Comparison of ENCODE assay signal across 26 mouse cellular contexts in genomic region chr2:45073025-45073424, GRCm38 (mm10). TPM values are rescaled to one million over a fixed set of nuclear protein-coding genes. Genes with fewer than 3 reads are reported as not detected.
DNase-seq lines count a peak whose midpoint lies in the region; ATAC-seq and TF ChIP-seq lines count a peak whose summit lies in the region.
"Had no signal": no experiment of that assay in that cellular context is flagged by ENCODE, and none has a peak within 500 bp of the region (broad histone marks: within the 10 kb centered on the region; RNA-seq: fewer than 3 reads in every experiment).

No protein-coding gene starts in this region.

- no peak for TF ChIP-seq CTCF in left cerebral cortex, adult 2 months (IDR thresholded peaks at IDR 0.05)
- no peak for TF ChIP-seq CTCF in midbrain, postnatal 0 days (IDR thresholded peaks at IDR 0.05)

- H3K4me3 ChIP-seq in forebrain, embryonic 15.5 days: no peak overlapping the region
- H3K4me3 ChIP-seq in forebrain, embryonic 16.5 days (replicated peaks; ENCODE audit: low read length): no peak overlapping the region
- H3K4me3 ChIP-seq in left cerebral cortex, adult 2 months: no peak overlapping the region
- no peak overlapping the region for H3K4me3 ChIP-seq in midbrain, embryonic 11.5 days (ENCODE audit: low read depth, low read length)
- H3K4me3 ChIP-seq in midbrain, postnatal 0 days (ENCODE audit: low read depth, low read length): no peak overlapping the region
- H3K4me3 ChIP-seq: embryonic facial prominence, embryonic 13.5 days; neural tube, embryonic 12.5 days had no signal

- no peaks in the 10 kb centered on the region for H3K9me3 ChIP-seq in forebrain, embryonic 15.5 days
- no peaks in the 10 kb centered on the region for H3K9me3 ChIP-seq in forebrain, embryonic 16.5 days (ENCODE audit: control insufficient read depth, low read length)
- H3K9me3 ChIP-seq in midbrain, embryonic 11.5 days (ENCODE audit: control insufficient read depth, low read length): no peaks in the 10 kb centered on the region
- H3K9me3 ChIP-seq in midbrain, postnatal 0 days (ENCODE audit: low read length): no peaks in the 10 kb centered on the region
- H3K9me3 ChIP-seq: embryonic facial prominence, embryonic 13.5 days; neural tube, embryonic 12.5 days had no signal

- H3K27ac ChIP-seq in forebrain, embryonic 15.5 days (replicated peaks): 0 out of 2 replicates have a peak overlapping the region, but pooled peaks have one; percentile 21
- no peak overlapping the region for H3K27ac ChIP-seq in forebrain, embryonic 16.5 days (ENCODE audit: low read length)
- peak overlapping the region; percentile 62 for H3K27ac ChIP-seq in left cerebral cortex, adult 2 months
- H3K27ac ChIP-seq in midbrain, embryonic 11.5 days (ENCODE audit: low read depth, low read length): no peak overlapping the region
- no peak overlapping the region for H3K27ac ChIP-seq in midbrain, postnatal 0 days (ENCODE audit: low read depth, low read length)
- H3K27ac ChIP-seq: embryonic facial prominence, embryonic 13.5 days; hindbrain, embryonic 14.5 days; liver, embryonic 14.5 days; neural tube, embryonic 12.5 days had no signal

- no peak for DNase-seq in left cerebral cortex, adult 2 months (ENCODE audit: extremely low spot score in 1 of 2, low spot score in 2 of 2)
- DNase-seq in left cerebral cortex, adult 8-10 months (ENCODE audit: low spot score in 2 of 2): no peak
- DNase-seq in midbrain, embryonic 11.5 days (ENCODE audit: low spot score, missing footprints): no peak
- DNase-seq in midbrain, postnatal 0 days (ENCODE audit: low spot score): no peak
- peak; percentile 68 for DNase-seq in retina, embryonic 14.5 days (ENCODE audit: low spot score)
- DNase-seq: adrenal gland, adult 2 months; adrenal gland, postnatal 36 days; cerebellum, adult 18-20 months; cerebellum, postnatal 10 days; gastrocnemius, postnatal 10 days; kidney, adult 11 months; kidney, postnatal 14 days; left cerebral cortex, postnatal 4 days; lung, adult 2 months; lung, postnatal 4 days; right cerebral cortex, postnatal 14 days had no signal

- intact Hi-C loops in left cerebral cortex, adult 2 months (cut with DNase I): no loop called here

- H3K4me2 ChIP-seq in forebrain, embryonic 15.5 days (replicated peaks): no peak overlapping the region
- H3K4me2 ChIP-seq in forebrain, embryonic 16.5 days (ENCODE audit: low read length): no peak overlapping the region
- H3K4me2 ChIP-seq in midbrain, embryonic 11.5 days: no peak overlapping the region
- no peak overlapping the region for H3K4me2 ChIP-seq in midbrain, postnatal 0 days (ENCODE audit: low read depth, low read length, poor library complexity, severe bottlenecking)
- H3K4me2 ChIP-seq: embryonic facial prominence, embryonic 13.5 days; hindbrain, embryonic 14.5 days; neural tube, embryonic 12.5 days had no signal

- 15% methylated on average over 6 of the region's 6 CpGs for WGBS in forebrain, embryonic 15.5 days
- WGBS in forebrain, embryonic 16.5 days: 11% methylated on average over 6 of the region's 6 CpGs
- 24% methylated on average over 6 of the region's 6 CpGs for WGBS in midbrain, embryonic 11.5 days
- 31% methylated on average over 6 of the region's 6 CpGs for WGBS in midbrain, postnatal 0 days

- H3K36me3 ChIP-seq in forebrain, embryonic 15.5 days: peaks cover 8% of the 10 kb centered on the region; the same call in 1 of the 2 replicates
- no peaks in the 10 kb centered on the region; the same call in 1 of the 2 replicates for H3K36me3 ChIP-seq in forebrain, embryonic 16.5 days (ENCODE audit: control insufficient read depth, insufficient read depth)
- no peaks in the 10 kb centered on the region for H3K36me3 ChIP-seq in midbrain, embryonic 11.5 days (ENCODE audit: control insufficient read depth, insufficient read depth, low read length)
- H3K36me3 ChIP-seq in midbrain, postnatal 0 days (ENCODE audit: insufficient read depth, low read length): no peaks in the 10 kb centered on the region
- H3K36me3 ChIP-seq: neural tube, embryonic 12.5 days had no signal

- no peak for ATAC-seq in forebrain, embryonic 15.5 days (replicated peaks)
- ATAC-seq in forebrain, embryonic 16.5 days: no peak
- peak; percentile 74 for ATAC-seq in midbrain, embryonic 11.5 days (ENCODE audit: low FRiP score)
- ATAC-seq in midbrain, postnatal 0 days (ENCODE audit: low FRiP score): no peak
- no peak for ATAC-seq in monocyte, adult 5-6 weeks (replicated peaks; ENCODE audit: insufficient number of reproducible peaks, low FRiP score, low TSS enrichment, poor library complexity, severe bottlenecking)
- ATAC-seq: activated CD4-positive, CD25-positive, alpha-beta regulatory T cell, adult 4 months; CD4-positive, CD25-positive, alpha-beta regulatory T cell, adult 4 months; inflammation-experienced regulatory T-cells, adult 6 months had no signal

- H3K4me1 ChIP-seq in forebrain, embryonic 15.5 days: peaks cover 47% of the 10 kb centered on the region
- peaks cover 28% of the 10 kb centered on the region for H3K4me1 ChIP-seq in forebrain, embryonic 16.5 days (replicated peaks; ENCODE audit: control insufficient read depth, insufficient read depth, low read length)
- peaks cover 32% of the 10 kb centered on the region for H3K4me1 ChIP-seq in midbrain, embryonic 11.5 days (ENCODE audit: control insufficient read depth, insufficient read depth, low read length)
- no peaks in the 10 kb centered on the region for H3K4me1 ChIP-seq in midbrain, postnatal 0 days (ENCODE audit: insufficient read depth, low read length)

- H3K9ac ChIP-seq in forebrain, embryonic 15.5 days (replicated peaks): no peak overlapping the region
- no peak overlapping the region for H3K9ac ChIP-seq in forebrain, embryonic 16.5 days (replicated peaks; ENCODE audit: low read depth, low read length)
- no peak overlapping the region for H3K9ac ChIP-seq in midbrain, embryonic 11.5 days (ENCODE audit: low read length)
- no peak overlapping the region for H3K9ac ChIP-seq in midbrain, postnatal 0 days (replicated peaks; ENCODE audit: low read length, poor library complexity, severe bottlenecking)
- H3K9ac ChIP-seq: embryonic facial prominence, embryonic 13.5 days; hindbrain, embryonic 14.5 days; liver, embryonic 14.5 days; neural tube, embryonic 12.5 days had no signal

- no peaks in the 10 kb centered on the region for H3K27me3 ChIP-seq in forebrain, embryonic 15.5 days
- no peaks in the 10 kb centered on the region for H3K27me3 ChIP-seq in forebrain, embryonic 16.5 days (replicated peaks; ENCODE audit: control insufficient read depth, insufficient read depth, low read length)
- H3K27me3 ChIP-seq in midbrain, embryonic 11.5 days (ENCODE audit: control insufficient read depth, insufficient read depth, low read length): no peaks in the 10 kb centered on the region
- no peaks in the 10 kb centered on the region for H3K27me3 ChIP-seq in midbrain, postnatal 0 days (ENCODE audit: insufficient read depth, low read length)
- H3K27me3 ChIP-seq: embryonic facial prominence, embryonic 13.5 days; neural tube, embryonic 12.5 days had no signal

RNA-seq across cellular contexts. Expression of gene Zeb2, which starts 44.2 kb away (rescaled TPM):
- polyA plus RNA-seq in forebrain, embryonic 15.5 days (2015; fragmentation: Nextera tagmentation; extraction: Ambion mirVana): 106 and 119 TPM in 2 replicates
- polyA plus RNA-seq in forebrain, embryonic 16.5 days (2015; fragmentation: Nextera tagmentation; extraction: Ambion mirVana): 120 and 151 TPM in 2 replicates
- total RNA-seq in left cerebral cortex, adult 2 months (2021): 100 to 1,000 TPM; 156 to 181 TPM
- 100 to 1,000 TPM; 162 to 184 (median 166) TPM for total RNA-seq in left cerebral cortex, adult 8-10 months (2022)
- 61.2 and 69.9 TPM in 2 replicates for polyA plus RNA-seq in midbrain, embryonic 11.5 days (2014; fragmentation: Nextera tagmentation; extraction: Ambion mirVana)
- total RNA-seq in midbrain, postnatal 0 days (2014; rRNA removed): 39.6 and 48.1 TPM in 2 replicates
- polyA plus RNA-seq in midbrain, postnatal 0 days (2015; fragmentation: Nextera tagmentation; extraction: Ambion mirVana): 13.4 and 15.3 TPM in 2 replicates
- 284 to 428 TPM (median 338 TPM) in 3 replicates for total RNA-seq in monocyte, adult 5-6 weeks (2017)

Comparison
In these comparisons a context has a peak if more than half of its experiments do, and no peak if none do; other contexts are left out.
1. H3K27ac ChIP-seq: peak in forebrain, embryonic 15.5 days (single experiment) and left cerebral cortex, adult 2 months (single experiment); none in forebrain, embryonic 16.5 days (single experiment), midbrain, embryonic 11.5 days (single experiment) and midbrain, postnatal 0 days (single experiment).